Mouse (Mus musculus) fibroblast of lung, adult 2 months (primary cell): Measurements from ENCODE around the gene Ak2.

Experiments
- DNase-seq: peaks from one replicate; pipeline ENCODE4 v3.0.0-alpha.2; 2011; ENCODE audit warnings: low read depth

The Ak2 gene

DNA sequence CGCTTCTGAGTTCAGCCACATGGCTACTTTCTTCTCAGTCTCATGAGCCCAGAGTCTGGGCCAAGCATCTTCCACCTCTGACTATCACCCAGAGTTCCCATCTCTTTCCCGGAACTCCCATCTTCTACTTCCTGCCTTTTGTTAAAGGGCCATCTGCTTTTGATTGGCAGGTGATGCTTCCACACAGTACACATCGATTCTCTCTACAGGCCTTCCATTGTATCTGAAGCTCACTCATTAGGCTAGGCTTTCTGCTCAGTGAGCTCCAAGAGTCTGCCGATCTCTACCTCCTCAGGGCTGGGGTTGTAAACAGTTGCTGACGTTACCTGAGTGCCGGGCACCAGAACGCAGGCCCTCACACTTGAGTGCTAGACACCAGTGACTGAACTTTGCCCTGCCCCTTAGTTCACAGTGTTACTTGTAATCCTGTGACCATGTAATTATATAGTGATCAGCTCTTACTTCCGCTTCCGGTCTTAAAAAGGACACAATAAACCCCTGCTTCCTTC lies at the start of gene Ak2:
Gene Ak2, plus strand, starts transcription at position 459 of the 509 bp plus-strand sequence.
- no peak for DNase-seq

DNA sequence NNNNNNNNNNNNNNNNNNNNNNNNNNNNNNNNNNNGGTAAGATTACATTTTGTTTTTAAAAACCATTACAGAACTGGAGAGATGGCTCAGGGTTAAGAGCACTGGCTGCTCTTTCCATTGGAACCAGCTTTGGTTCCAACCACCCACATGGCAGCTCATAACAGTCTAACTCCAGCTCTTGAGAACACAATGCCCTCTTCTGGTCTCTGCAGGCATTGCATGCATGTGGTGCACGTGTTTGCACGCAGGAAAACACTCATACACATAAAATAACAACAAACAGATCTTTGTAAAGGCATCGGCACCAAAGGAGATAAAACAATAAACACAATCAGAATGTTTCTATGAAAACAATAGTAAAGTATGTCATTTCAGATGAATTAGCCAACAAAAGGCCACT lies 49.4 kb upstream of the Ak2 start:
- DNase-seq, result no peak

DNA sequence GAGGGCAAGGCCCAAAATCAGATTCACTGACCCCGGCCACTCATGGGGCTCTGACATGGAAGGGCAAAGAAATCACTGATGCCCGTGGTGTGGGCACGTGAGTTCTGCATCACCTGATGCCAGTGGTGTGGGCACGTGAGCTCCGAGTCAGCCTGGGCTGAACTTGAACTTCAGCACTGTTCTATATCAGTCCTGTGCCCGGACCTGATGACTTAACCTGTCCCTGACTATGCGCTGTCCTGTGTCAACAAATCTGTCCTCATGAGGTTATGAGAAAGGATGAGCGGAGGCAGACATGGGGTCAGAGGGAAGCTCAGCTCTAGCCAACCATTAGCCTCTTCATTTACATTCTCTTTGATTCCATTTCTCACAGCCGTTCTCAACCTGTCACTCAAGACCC lies 45.0 kb upstream of the Ak2 start:
- DNase-seq, result no peak

DNA sequence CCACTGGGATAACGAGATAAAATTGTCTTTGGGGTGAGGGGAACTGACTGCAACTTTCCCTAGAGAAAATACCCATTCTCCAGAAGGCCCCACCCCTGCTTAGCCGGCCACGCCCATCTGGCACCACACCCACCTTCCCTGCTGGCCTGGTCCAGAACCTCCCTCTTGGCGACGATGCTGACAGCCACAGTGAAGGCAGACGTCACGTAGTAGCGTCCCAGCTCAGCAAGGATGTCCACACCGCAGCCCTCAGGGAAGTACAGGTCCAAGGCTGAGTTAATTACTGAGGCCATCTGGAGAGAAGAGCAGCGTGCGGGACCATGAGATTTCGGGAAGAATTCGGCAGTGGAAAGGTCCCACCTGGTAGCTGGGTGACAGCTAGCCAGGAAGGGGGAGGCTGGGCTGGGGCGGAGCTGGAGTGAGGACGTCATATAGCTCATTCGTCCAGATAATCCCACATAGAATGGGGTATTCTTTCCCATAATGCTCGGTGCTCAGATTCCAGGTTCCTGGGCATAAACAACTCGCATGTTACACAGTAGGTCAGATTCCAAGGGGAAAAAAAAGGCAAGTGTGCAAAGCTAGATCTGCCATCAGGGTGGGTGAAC lies 44.3 kb upstream of the Ak2 start:
- no peak for DNase-seq

DNA sequence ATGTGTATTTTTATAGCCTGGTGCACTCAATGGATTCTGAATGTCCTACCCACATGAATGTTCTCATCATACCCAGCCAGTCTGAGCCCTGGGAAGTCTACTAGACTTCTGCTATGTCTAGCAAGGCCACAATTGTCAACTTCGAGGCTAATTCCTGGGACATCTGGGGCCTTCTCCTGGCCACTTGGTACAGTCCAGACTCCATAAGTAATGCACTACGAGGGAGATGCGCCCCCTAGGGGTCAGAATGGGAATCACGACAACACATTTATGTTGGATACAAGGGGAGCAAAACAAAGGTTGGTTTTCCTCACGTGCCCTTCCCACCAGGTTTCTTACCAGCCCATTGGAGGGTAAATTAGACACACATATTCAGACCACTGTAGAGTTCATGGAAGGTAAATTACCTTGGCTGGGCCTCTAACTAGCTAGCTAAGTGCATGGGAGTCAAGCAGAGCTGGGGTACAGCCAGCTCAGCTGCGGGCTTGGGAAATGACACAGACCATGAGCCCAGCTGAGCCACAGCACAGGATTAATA lies 43.6 kb upstream of the Ak2 start:
- DNase-seq, result no peak

DNA sequence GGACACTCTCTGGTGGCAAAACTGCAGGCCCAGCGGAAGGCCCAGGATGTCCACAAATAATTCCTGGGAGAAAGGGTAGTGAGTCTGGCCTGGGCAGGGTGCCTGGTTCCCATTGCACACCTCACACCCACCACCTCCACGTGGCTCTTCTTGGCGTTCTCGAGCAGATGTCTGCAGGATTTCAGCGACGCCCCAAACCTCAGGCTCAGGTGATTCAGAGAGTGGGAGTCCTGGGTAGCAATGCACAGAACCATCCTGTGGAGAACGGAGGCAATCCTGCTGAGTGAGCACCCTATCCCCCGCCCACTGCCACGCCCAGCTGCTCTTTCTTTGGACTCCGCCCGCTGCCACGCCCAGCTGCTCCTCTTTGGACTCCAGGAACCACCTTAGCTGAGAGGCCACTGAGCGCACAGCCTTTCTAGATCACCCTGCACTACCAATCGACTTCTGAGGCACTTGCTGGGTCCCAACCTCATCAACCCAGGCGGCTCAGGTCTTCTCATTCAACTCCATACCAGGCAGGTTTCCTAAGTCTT lies 42.2 kb upstream of the Ak2 start:
- no peak for DNase-seq

DNA sequence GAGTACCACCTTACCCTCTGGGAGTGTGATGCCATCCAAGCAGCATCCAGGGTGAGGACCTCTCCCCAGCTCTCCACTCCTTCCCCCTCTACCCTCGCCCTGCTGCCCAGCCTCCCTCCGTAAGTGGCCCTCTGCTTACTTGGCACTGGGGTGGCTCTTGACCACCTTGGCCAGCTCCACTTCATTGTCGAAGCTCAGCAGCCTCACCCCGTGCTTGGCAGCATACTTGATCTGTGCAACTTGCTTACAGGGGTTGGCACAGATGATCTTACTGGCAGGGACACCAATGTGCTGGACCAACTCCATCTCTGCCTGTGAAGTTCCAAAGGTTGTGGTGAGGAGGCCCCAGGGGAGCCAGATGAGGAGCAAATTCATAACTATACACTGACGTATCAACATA lies 41.3 kb upstream of the Ak2 start:
- DNase-seq, result peak; percentile 60

DNA sequence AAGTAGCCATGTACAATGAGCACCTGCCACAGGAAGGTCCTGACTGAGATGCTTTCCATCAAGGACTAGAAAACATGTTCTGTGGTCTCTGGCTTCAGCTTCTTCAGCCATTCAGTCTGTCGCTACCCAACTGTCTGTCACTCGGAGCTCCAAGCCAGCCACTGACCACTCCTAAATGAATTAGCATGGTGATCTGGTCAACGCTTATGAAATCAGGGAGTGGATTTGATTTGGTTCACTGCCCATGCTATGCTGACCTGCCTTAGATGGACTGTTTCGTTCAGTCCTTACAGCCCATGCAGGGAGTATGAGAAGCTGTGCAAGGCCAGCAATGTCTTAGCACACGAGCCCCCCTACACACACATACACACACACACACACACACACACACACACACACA lies 37.9 kb upstream of the Ak2 start:
- no peak for DNase-seq

DNA sequence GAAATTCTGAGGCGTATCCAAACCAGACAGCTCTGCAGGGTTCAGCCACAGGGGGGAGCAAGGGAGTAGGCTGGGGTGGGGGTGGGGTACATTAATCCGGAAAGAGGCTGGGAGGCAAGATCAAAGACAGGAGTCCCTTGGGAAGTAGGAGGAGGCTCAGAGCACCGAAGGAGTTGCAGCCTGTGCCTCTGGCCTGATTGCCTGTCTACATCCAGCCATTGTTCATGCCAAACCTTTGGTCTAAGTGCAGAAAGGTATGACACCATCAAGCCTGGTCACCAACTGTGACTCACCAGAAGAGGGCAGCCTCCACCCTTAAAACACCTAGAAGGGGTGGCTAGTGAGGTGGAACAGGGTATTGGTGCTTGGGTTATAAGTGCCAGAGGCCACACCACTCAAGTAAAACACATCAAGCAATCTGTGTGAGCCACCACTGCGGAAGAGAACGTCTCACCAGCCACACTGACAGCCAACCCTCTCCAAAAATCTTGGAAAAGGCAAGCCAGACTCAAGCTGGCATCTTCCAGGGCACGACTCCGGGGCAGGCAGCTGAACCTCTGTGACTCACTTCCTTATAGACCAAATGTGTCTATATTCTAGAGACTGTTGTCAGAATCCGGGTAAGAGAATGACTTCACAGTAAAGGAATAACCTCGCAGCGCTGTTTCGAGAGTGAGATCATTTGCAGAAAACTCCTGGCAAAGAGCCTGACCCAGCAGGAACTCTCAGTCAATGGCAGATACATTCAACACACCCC lies 34.4 kb upstream of the Ak2 start:
- DNase-seq, result peak; percentile 75

DNA sequence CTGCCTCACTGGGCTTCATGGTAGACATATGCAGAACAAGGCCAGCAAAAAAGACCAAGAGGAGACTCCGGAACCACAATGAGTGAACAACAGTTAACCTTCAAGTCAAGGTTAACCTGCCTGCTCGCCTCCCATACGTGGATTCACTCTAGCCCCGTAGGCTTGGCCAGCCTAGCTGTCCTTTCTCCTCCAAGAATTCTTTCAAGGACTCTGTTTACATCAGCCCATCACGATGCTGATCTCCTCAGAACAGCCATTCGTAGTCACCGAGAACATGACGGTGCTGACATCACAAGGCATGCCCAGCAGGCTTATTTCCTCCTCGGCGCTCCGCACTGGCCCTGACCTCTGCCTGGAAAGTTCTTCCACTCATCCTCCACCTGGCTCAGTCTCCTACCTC lies 33.6 kb upstream of the Ak2 start:
- DNase-seq, result no peak

DNA sequence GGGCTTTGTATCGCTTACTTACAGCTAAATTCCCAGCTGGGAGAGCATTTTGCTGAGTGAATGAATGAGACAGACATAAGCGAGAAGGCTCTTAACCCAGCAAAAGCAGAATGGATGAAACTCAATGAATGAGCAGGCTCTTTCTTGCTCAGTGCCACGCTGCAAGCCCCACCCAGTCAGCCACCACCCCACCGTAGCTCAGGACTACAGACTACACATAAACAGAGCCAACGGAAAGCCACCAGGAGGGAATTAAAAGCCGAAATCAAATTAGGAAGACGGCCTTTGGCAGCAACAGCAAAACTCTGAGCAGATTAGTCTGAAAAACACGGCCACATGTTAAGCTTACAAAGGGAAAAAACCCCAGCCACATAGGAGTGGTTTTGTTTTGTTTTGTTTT lies 32.9 kb upstream of the Ak2 start:
- DNase-seq, result no peak

DNA sequence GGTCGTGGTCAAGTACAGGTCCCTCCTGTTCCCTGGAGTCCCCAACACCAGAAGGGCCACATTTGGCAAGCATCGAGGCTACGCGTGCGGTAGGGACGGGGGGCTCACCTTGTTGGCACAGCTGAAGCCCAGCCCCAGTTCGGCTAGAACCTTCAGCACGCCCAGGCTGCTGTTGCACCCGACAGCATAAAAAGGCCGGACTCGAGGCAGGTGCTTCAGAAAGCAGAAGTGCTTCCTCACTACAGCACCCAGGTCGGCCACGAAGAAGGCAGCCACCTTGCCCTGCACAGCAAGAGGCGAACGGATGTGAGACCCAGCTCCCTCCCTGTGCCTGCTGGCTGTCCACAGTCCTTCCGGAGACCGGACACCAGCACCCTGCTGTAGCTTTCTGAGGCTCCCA lies 32.1 kb upstream of the Ak2 start:
- no peak for DNase-seq

DNA sequence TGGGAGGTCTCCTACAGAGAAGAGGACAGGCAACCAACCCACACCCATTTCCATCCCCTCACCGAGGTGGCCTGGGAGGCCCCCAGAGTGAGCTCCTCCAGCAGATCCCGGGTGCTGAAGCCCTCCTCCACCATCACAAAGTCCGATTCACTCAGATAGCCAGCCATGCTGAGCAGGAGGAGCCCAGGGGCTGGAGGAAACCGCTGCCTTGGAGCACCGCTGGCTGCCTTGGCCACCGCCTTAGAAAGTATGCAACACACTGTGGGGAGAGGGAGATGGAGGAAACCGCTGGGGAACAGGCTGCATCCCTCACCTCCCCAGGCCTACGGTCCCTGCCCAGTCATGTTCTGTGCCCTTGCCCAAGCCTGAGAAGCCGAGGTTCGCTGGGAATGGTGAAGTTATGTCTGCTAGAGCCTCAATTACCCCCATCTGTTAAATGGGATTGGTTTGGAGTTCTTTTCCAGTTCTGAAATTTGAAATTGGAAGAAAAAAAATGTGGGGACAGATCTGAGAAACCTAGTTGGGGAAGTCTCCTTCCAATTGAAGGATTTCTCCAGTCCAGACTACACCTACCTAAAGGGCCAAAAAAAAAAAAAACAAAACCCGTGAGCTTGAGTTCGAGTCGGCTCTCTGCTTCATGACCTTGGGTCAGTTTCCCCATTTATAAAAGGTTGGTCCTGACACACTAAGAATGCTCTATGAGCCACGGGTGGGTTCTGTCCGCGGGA lies 30.3 kb upstream of the Ak2 start:
- DNase-seq, result no peak

DNA sequence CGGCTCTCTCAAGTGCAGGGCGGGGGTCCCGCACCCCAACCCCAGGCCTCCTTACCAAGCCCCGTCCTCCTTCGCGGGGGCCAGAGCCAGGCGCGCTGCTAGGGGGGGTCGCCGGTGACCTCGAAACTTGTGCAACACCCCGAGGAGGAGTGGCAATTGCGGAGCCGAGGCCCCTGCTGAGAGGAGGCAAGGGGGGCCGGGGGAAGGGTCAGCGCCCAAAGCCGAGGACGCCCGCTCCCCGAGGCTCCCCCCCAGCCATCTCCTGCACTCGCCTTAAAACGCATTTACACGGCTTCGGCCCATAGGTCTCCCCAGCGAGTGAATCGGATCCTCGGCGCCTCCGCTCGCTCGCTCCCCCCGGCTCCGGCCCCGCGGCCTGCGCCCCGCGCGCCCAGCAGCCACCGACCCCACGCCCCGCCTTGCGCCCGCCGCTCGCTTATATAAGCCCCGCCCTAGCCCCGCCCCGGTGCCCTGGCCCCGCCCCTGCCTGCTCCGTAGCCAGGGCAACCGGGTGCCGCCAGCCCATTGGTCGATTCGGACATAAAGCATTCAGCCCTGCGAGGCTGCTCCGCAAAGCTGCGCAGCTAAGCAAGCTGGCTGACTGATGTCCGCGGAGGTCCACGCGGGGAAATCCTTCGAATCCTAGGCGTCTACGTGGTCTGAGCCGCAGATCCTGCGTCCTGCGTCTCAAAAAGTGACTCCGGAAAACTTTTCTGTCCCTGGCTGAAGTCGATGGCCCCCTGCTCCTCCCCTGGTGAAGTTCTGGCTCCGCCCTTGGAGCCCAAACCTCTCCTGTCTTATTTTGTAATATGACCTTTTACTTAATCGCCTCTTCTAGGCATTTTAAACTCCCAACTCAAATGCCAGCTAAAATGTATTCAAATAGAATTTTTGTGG lies 29.5 kb upstream of the Ak2 start, which contains the start of gene Azin2:
Gene Azin2, minus strand, starts transcription at position 414 of the 897 bp plus-strand sequence.
- DNase-seq, result peak; percentile 70

DNA sequence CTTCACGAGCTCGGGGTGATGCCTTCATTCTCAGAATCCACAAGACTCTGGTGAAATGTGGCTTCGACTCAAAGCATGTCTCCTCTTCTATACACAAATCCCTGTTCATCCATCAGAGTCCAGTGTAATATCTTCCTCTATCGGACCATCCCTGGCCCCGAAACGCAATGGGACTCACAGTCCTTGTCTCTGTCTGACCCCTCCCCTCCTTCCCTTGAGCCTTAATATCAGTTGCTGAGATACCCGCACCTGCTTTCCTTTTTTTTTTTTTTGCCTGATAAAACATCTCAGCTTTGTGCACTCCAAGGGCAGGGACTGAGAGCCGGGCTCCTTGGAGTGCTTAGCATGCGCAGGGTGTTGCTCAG lies 28.9 kb upstream of the Ak2 start:
- DNase-seq, result no peak

DNA sequence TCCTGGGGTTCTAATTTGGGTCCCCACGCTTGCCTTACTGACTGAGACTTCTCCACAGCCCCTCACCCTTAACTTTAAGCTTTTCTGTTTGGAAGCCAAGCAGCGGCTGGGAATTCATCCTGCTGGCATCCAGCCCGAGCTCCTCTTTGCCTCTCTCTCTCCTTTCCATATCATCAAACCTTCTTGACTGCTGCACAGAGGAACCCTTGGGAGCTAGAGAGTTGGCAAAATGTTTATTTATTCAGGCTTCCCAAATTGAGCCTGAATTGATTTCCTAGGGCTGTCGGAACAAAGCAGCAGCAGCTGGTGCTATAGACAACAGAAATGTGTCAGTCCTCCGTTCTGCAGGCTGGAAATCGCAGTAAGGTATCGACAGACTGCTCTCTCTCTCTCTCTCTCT lies 25.0 kb upstream of the Ak2 start:
- DNase-seq, result no peak

DNA sequence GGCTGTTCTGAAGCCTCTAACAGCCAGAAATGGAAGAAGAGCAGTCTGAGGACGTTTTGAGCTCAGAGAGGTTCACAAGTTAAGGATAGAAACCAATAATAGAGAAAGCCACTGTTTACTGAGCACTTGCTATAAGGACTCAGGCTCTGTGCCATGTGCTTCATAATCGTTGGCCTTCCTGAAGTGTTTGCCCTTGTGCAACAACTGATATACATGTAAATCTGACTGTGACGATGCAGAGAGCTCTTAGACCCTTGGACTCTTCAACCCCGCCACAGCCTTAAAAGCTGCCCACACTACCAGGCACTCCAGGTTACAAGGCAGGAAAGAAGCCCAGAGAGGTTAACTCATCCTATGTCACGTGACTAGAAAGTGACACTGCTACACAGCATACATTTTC lies 22.7 kb upstream of the Ak2 start:
- no peak for DNase-seq

DNA sequence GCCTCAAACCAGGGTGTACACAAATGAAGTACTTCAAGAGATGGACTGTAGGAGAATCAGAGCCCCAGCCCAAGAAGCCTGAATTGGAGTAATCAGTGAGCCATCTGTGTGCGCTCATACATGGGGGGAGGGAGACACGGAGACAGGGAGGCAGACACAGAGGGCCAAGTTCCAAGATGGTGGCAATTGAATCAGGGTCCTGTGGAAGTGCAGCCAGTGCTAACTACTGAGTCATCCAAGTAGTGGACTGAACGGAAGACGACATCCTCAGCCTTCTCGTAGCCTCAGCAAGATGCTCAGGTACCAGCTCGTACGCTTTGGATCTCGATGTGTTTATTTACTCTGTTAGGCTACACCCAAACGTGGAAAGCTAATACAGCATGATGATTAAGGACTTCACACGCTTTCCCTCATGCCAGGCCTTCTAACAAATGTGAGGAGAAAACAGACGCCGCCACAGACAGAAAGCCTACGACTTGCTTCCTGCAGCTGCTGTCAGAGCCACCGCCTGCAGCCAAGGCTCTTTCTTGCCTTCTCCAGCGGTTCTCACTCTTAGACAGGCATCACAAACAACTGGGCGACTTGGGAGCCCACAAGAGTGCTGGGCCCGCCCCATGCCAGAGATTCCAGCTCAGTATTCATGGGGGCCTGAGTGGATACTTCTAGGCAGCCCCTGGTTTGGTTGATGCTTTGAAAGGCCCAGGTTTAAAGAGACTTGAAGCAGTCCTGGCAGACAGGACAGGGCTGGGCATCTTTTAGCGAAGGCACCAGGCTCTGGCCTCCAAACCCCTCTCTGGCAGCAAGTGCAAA lies 21.9 kb upstream of the Ak2 start:
- DNase-seq, result no peak

DNA sequence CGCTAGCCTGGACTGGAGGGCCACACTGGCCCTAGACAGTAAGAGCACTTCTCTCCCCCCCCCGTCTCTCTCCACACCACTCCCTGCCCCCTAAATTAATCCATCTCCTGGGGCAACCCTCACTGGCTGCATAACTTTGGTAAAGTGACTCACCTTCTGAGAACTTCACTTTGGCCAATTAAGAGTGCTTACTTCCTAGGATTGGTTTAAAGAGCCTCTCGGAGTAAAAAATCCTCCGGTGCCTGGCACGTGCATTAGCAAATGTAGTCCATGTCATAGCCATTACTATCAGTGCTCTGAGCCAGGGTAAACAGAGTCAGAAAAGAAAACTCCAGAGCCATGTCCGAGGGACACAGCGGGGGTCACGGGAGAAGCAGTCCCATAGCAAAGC lies 21.3 kb upstream of the Ak2 start:
- DNase-seq, result no peak

DNA sequence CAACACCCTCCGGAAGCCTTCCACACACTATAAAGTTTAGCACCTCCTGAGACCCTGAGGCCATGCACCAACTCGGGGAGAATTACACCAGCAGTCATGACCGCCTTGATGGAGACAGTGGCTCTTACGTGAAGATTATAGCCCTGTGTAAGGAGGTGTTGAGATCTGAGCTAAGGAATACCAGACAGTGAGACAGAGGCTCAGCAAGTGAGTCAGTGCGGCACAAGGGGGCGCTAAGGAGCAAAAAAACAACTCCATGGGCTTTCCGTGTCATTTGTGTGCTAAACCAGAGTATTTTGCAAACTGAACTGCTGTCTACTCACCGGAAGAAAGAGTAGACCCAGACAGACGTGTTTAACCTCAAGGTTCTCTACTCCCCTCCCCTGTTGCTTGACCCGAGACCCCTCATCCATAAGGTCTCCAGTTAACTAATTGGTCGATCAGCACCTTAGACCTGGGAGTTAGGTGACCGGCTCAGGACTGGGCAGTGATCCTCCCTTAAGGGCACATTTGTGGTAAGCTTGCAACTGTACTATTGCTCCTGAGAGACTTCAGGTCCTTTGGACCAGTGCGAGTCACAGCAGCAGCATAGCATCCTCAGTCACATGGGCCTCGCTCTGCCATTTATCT lies 20.6 kb upstream of the Ak2 start:
- DNase-seq, result no peak
